Mouse (Mus musculus) testis, adult 2 months (tissue): ENCODE measurements around the gene Esyt1. TPM values are rescaled to one million over a fixed set of nuclear protein-coding genes. Genes with fewer than 3 reads are reported as not detected.
"Not testable (repeated sequence)": the region's sequence is repeated elsewhere in the genome, so short reads cannot be mapped to it uniquely, and the experiment has no call there.

Source experiments
- H3K27ac ChIP-seq: fragments of 200-500 bp; 2 replicates; pipeline ENCODE4 v1.5.1; 2012; ENCODE audit warnings: low read depth, low read length; ENCODE audit not compliant: control insufficient read depth, insufficient read depth
- H3K27me3 ChIP-seq: fragments of 200-500 bp; 2 replicates; pipeline ENCODE4 v1.6.1; 2012; ENCODE audit warnings: mild to moderate bottlenecking, low read length, moderate library complexity; ENCODE audit not compliant: control insufficient read depth, insufficient read depth
- H3K36me3 ChIP-seq: fragments of 200-500 bp; 2 replicates; pipeline ENCODE4 v1.6.1; 2012; ENCODE audit warnings: mild to moderate bottlenecking, low read length; ENCODE audit not compliant: control insufficient read depth, insufficient read depth
- H3K4me1 ChIP-seq: fragments of 200-500 bp; 2 replicates; pipeline ENCODE4 v1.6.1; 2012; ENCODE audit warnings: low read length; ENCODE audit not compliant: control insufficient read depth, insufficient read depth
- H3K4me3 ChIP-seq: fragments of 200-500 bp; 2 replicates; pipeline ENCODE4 v1.5.1; 2012; ENCODE audit warnings: low read depth, mild to moderate bottlenecking, low read length, moderate library complexity, mixed read lengths; ENCODE audit not compliant: control insufficient read depth
- CTCF ChIP-seq: fragments of 200-500 bp; IDR thresholded peaks from 2 replicates; pipeline ENCODE4 v1.5.1; 2012; ENCODE audit warnings: low read depth, mild to moderate bottlenecking, inconsistent platforms, low read length, moderate library complexity; ENCODE audit not compliant: control insufficient read depth, insufficient read depth, insufficient replicate concordance
- POLR2A ChIP-seq: fragments of 200-500 bp; IDR thresholded peaks from 2 replicates; pipeline ENCODE4 v1.6.1; 2012; ENCODE audit warnings: low read depth, mild to moderate bottlenecking, inconsistent platforms, low read length, moderate library complexity; ENCODE audit not compliant: control insufficient read depth
- polyA plus RNA-seq: library from polyadenylated mRNA; depleted of rRNA; stranded (reverse); fragments of >200 nt; gene quantifications from 2 replicates; pipeline ENCODE4 v1.2.3, GENCODE M21; 2012; rRNA removed

The Esyt1 gene
- polyA plus RNA-seq: 1.6 and 3.1 TPM in 2 replicates

DNA sequence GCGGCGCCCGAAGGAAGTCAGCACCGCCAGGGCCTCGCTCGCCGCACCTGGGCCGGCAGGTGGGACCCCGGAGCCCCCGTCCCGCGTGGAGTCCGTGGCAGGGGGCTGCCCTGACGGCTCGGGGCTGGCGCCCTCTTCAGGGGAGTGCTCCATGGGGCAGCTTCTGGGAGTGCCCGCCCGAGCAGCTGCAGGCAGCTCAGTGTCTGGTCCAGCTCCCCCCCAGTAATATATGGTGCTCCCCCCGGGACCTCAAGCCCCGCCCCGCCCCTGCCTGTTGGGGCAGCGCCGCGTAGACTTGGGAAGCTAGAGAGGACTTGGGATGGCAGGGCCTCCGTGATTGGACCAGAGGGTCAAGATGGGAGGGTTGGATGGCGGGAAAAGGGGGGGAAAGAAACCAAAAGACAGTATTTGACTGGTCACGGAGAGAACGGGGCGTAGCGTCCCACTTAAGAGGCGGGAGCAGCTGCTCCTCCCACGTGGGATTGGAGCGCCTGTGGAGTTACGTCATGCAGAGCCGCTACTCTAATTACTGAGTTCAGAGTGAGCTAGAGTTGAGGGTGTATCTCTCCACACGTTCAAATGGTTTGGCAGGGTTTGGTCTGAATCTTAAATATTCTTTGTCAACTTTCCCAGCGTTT lies at the start of gene Esyt1:
TSS of gene Esyt1 (minus strand) at position 201 of the 638 bp plus-strand sequence.
- H3K27ac ChIP-seq: 0 out of 2 replicates have a peak within 1 kb of the TSS, but pooled peaks have one; percentile 20
- no peaks in the 10 kb centered on the region for H3K36me3 ChIP-seq
- peaks cover 2% of the 10 kb centered on the region for H3K27me3 ChIP-seq
- peak within 1 kb of the TSS; percentile 86 for H3K4me3 ChIP-seq
- no peak for TF ChIP-seq CTCF
- no peak for TF ChIP-seq POLR2A
- H3K4me1 ChIP-seq: peaks cover 14% of the 10 kb centered on the region

DNA sequence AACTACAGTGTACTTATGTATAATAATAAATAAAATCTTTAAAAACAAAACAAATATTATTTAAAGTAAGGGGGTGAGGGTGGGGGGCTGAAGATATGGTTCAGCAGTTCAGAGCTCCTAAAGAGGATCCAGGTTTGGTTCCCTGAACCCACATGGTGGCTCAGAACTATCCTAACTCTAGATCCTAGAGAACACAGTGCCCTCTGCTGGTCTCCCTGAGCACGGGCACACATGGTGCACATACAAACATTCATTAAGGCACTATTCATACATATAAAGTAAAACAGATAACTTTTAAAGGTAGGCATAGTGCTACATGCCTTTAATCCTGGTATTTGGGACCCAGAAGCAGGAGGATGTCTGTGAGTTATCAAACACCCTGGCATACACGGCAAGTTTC lies 49.4 kb upstream of the Esyt1 start:
- no peak overlapping the region for H3K27ac ChIP-seq
- no peak overlapping the region for H3K4me3 ChIP-seq
- no peaks in the 10 kb centered on the region for H3K4me1 ChIP-seq
- TF ChIP-seq CTCF (peak; percentile 16; the same call in 1 of the 2 replicates), POLR2A (no peak)
- H3K27me3 ChIP-seq: no peaks in the 10 kb centered on the region
- H3K36me3 ChIP-seq: no peaks in the 10 kb centered on the region

DNA sequence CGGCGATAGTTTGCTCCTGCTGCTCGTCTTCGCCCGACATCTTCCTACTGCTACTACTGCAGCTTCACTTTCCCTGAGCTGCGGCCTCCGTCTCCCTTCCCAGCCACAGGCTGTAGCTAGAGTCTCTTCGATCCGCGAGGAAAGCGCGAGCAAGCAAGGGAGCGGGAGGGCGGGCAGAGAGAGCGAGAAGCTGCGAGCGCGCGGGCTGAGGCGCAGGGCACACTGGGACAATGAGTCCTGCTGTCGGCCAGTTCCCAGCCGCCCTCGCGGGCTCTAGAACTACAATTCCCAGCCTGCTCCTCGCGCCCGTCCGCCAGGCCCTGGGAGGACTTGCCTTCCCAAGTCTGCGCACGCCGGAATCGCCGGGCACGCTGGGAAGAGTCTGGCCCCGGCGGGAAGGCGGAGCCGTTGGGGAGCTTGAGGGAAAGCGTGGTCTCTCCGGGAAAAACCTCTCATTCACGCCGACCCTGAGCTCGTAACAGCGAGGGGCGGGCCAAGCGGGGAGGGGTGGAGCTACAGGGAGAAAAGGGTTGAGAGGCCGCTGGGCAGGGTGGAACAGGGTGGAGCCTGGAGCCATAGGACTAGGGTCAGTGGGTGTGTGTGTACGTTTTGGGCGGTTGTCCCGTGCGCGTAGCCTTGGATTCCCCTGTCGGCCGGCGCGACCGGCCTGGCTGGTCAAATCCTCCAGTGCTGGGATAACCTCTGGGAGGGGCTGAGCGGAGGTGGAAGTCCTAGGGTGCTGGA lies 40.3 kb upstream of the Esyt1 start, which contains the start of gene Pa2g4:
TSS of gene Pa2g4 (minus strand) at position 200 of the 744 bp plus-strand sequence.
- no peaks in the 10 kb centered on the region for H3K27me3 ChIP-seq
- H3K4me3 ChIP-seq: peak within 1 kb of the TSS; percentile 90
- no peak for TF ChIP-seq CTCF
- TF ChIP-seq POLR2A: peak; percentile 90
- H3K4me1 ChIP-seq: peaks cover 2% of the 10 kb centered on the region; the same call in 1 of the 2 replicates
- 0 out of 2 replicates have a peak, but pooled peaks cover under 1% of the 10 kb centered on the region for H3K36me3 ChIP-seq
- H3K27ac ChIP-seq: peak within 1 kb of the TSS; percentile 96

DNA sequence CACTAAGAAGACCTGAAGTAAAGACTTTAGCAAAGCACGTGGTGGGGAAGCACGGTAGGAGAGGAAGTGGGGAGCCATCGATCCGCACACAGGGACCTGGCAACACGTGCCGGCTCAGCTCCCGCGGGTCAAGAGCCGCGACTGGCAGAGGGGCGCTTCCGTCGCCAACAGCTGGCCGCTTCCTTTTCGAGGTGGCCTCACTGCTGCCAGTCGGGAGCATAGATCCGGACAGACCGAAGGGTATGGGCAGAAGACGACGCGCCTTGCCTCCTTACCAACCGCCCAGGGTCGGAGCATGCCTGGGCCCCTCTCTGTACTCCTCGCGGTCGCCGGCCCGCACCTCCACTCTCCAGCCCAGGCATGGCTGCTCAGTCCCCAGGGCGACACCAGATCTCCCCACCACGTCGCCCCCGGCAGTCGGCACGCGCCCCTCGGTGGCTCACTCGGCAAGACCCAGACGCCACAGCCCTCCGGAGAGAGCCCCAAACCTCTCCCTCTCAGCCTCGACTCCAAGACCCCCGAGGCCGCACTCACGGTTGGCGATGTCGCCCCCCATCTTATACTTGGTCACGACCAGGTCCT lies 39.6 kb upstream of the Esyt1 start:
- Histone ChIP-seq H3K27me3 (no peaks in the 10 kb centered on the region), H3K27ac (peak overlapping the region; percentile 80), H3K4me1 (peaks cover 2% of the 10 kb centered on the region; the same call in 1 of the 2 replicates), H3K4me3 (peak overlapping the region; percentile 90), H3K36me3 (peaks cover 3% of the 10 kb centered on the region)
- TF ChIP-seq POLR2A (no peak), CTCF (no peak)

DNA sequence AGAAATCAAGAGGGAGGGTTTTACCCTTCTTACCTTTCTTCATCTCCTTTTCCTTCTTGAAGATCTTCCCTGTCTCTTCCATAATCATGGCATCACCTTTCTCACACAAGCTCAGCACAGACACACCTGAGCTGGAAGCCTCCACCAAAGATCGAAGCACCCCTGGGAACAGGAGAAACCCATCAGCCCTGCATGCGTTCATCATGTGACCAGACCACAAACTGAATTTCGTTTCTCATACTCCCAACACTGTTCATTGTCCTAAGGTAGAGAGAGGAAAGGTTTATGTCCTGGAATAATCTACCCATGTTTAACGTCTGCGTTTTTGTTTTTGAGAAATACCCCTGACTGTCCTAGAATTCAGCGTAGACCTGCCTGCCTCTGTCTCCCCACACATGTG lies 37.9 kb upstream of the Esyt1 start:
- Histone ChIP-seq H3K4me3 (no peak overlapping the region), H3K36me3 (peaks cover 3% of the 10 kb centered on the region), H3K4me1 (peaks cover 2% of the 10 kb centered on the region; the same call in 1 of the 2 replicates), H3K27me3 (no peaks in the 10 kb centered on the region), H3K27ac (no peak overlapping the region)
- no peak for TF ChIP-seq CTCF

DNA sequence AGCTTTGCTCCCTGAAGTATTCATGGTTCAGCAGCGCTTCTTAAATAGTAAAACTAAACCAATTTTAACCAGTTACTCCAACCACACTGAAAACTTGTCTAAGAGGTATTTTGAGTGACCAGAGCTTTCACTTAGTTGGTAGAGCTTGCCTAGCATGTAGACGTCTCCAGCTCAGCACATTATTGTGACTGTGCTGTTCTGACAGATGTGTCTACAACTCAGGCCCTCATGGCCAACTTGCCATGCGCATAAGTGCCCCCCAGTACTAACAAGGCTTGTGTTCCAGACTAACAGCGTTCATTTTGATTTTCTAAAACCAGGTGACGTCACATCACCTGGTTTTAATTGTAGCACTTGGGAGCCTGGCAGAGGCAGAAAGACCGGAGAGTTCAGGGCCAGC lies 31.3 kb upstream of the Esyt1 start:
- no peak for TF ChIP-seq CTCF
- TF ChIP-seq POLR2A: no peak
- H3K4me3 ChIP-seq: no peak overlapping the region
- no peaks in the 10 kb centered on the region for H3K4me1 ChIP-seq
- no peaks in the 10 kb centered on the region for H3K27me3 ChIP-seq
- no peak overlapping the region for H3K27ac ChIP-seq
- H3K36me3 ChIP-seq: peaks cover 3% of the 10 kb centered on the region

DNA sequence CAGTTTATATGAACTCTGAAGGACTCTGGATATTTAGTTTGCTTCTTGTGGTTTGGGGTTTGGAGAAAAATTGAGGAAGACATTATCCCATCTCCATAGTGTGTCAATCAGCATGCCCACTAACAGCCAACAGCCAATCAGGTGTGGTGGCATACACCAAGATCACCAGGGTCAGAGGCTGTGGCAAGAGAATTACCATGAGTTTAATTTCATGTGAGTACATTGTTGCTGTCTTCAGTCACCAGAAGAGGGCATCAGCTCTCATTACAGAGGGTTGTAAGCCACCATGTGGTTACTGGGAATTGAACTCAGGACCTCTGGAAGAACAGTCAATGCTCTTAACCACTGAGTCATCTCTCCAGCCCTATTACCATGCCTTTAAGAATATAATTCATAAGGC lies 30.6 kb upstream of the Esyt1 start:
- no peaks in the 10 kb centered on the region for H3K27me3 ChIP-seq
- TF ChIP-seq POLR2A (no peak), CTCF (no peak)
- peaks cover 3% of the 10 kb centered on the region for H3K36me3 ChIP-seq
- no peak overlapping the region for H3K4me3 ChIP-seq
- H3K4me1 ChIP-seq: no peaks in the 10 kb centered on the region
- H3K27ac ChIP-seq: no peak overlapping the region

DNA sequence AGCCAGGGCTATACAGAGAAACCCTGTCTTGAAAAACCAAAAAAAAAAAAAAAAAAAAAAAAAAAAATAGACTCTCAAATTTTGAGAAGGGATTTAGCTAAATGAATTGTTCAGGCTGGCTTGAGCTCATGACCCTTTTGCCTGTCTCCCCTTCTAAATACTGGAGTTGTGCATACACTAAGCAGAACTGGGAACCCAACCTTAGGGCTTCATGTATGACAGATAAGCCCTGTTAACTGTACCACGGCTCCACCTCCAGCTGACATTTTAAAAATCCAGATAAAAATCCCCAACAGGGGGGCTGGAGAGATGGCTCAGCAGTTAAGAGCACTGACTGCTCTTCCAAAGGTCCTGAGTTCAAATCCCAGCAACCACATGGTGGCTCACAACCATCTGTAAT lies 29.9 kb upstream of the Esyt1 start:
- not testable (repeated sequence) for H3K36me3 ChIP-seq, H3K4me3 ChIP-seq, H3K27me3 ChIP-seq, H3K4me1 ChIP-seq, H3K27ac ChIP-seq

DNA sequence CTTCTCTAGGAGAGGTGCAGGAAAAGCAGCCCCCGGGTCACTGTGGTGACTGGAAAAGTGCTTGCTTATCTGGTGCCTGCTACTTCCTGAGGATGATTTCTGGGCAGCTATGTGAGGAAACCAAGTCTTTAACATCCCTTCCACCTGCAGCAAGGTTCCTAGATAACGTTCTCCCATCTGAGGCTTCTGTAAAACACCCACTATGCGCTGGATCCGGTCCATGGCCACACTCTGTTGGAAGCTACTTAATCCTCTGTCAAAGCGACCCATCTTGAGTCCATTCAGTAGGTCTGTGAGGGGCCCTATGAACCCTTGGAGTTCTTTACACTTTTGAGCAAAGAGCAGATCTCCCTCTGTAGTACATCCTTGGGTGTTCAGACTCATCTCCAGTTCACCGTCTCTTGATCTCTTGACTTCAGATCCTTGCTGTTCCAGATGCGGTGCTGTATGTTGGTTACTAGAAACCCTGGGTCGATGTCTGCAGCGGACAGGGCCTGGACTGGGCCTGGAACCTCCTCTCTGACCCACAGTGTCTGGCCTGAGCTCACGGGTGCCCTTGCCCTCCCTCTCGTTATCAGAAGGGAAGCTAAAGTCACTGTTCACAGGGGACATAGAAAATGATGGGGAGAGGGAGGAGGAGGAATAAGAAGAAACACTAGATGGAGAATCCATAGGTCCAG lies 24.6 kb upstream of the Esyt1 start:
- H3K27me3 ChIP-seq, H3K4me1 ChIP-seq, H3K27ac ChIP-seq, H3K4me3 ChIP-seq, H3K36me3 ChIP-seq: not testable (repeated sequence)

DNA sequence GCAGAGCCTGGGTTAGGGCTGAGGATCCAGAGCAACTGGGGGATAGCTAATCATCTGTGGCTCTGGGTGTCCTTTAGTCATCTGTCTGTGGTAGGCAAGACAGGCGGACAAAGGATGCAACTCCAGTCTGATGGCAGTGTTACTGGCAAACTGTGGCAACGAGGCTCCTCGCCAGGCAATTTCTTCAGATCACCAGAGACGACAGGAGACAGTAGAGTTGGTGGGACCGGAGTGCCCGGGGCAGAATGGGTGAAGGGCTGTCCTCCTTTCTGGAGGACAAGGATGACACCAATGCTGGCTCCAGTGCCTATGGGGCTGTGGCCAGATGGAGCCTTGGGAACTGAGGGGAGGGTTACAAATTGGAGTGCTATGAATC lies 24.0 kb upstream of the Esyt1 start:
- not testable (repeated sequence) for H3K27me3 ChIP-seq, H3K36me3 ChIP-seq, H3K4me1 ChIP-seq, H3K4me3 ChIP-seq, H3K27ac ChIP-seq
